Comparison of ENCODE assay signal across 26 mouse cellular contexts in the genomic region with DNA sequence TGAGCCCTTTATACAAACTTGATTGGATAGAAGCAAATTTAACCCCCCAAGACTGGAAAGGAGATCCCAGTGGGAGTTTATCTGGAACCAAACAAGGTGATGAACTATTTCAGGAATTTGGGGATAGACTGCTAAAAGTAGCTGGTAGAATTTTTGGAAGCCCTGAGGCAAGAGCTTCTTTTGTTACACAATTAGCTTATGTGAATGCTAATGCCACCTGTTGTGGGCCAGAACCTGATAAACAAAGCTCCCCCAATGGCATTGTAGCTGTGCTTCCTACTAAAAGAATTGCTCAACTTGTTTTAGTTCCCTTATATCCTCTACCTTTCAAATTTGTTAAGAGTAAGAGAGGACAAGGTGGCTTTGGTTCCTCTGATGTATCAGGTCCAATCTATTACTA.
"Had no signal": no experiment of that assay in that cellular context is flagged by ENCODE, and none has a peak within 500 bp of the region (broad histone marks: within the 10 kb centered on the region; RNA-seq: fewer than 3 reads in every experiment).

No protein-coding gene starts in this region.

- H3K4me1 ChIP-seq: heart, embryonic 13.5 days; heart, embryonic 15.5 days; hindbrain, embryonic 12.5 days; intestine, embryonic 15.5 days; limb, embryonic 13.5 days; limb, embryonic 15.5 days; liver, embryonic 13.5 days; liver, embryonic 15.5 days had no signal

- H3K36me3 ChIP-seq: heart, embryonic 13.5 days; heart, embryonic 15.5 days; hindbrain, embryonic 12.5 days; intestine, embryonic 15.5 days; limb, embryonic 13.5 days; limb, embryonic 15.5 days; liver, embryonic 13.5 days; liver, embryonic 15.5 days had no signal

- ATAC-seq: hindbrain, embryonic 16.5 days; inflammation-experienced regulatory T-cells, adult 6 months; intestine, embryonic 15.5 days; intestine, postnatal 0 days had no signal

- H3K4me2 ChIP-seq: heart, embryonic 11.5 days; heart, embryonic 13.5 days; heart, embryonic 15.5 days; hindbrain, embryonic 12.5 days; hindbrain, embryonic 14.5 days; intestine, embryonic 15.5 days; limb, embryonic 13.5 days; limb, embryonic 15.5 days; liver, embryonic 13.5 days; liver, embryonic 15.5 days had no signal

- H3K9me3 ChIP-seq: heart, embryonic 13.5 days; heart, embryonic 15.5 days; hindbrain, embryonic 12.5 days; intestine, embryonic 15.5 days; limb, embryonic 13.5 days; limb, embryonic 15.5 days; liver, embryonic 13.5 days; liver, embryonic 15.5 days had no signal

- DNase-seq: gastrocnemius, postnatal 14 days; gastrocnemius, postnatal 36 days; heart, adult 11 months; heart, adult 2 months; heart, postnatal 14 days; heart, postnatal 36 days; kidney, adult 18-20 months; kidney, adult 8-10 months; kidney, postnatal 10 days; kidney, postnatal 25 days; layer of hippocampus, adult 9-11 months; layer of hippocampus, postnatal 36 days; left cerebral cortex, postnatal 4 days; liver, embryonic 13.5 days had no signal

- H3K27me3 ChIP-seq: heart, embryonic 13.5 days; heart, embryonic 15.5 days; hindbrain, embryonic 12.5 days; intestine, embryonic 15.5 days; limb, embryonic 13.5 days; limb, embryonic 15.5 days; liver, embryonic 13.5 days; liver, embryonic 15.5 days had no signal

- H3K9ac ChIP-seq: heart, embryonic 13.5 days; heart, embryonic 15.5 days; hindbrain, embryonic 12.5 days; hindbrain, embryonic 14.5 days; intestine, embryonic 15.5 days; limb, embryonic 13.5 days; limb, embryonic 15.5 days; liver, embryonic 13.5 days; liver, embryonic 15.5 days had no signal

- H3K4me3 ChIP-seq: heart, adult 2 months; heart, embryonic 13.5 days; heart, embryonic 15.5 days; hindbrain, embryonic 12.5 days; intestine, embryonic 15.5 days; limb, embryonic 13.5 days; limb, embryonic 15.5 days; liver, embryonic 13.5 days; liver, embryonic 15.5 days had no signal

- H3K27ac ChIP-seq: heart, adult 2 months; heart, embryonic 13.5 days; heart, embryonic 15.5 days; hindbrain, embryonic 12.5 days; hindbrain, embryonic 14.5 days; intestine, embryonic 15.5 days; limb, embryonic 13.5 days; limb, embryonic 15.5 days; liver, embryonic 13.5 days; liver, embryonic 15.5 days had no signal
